Mouse (Mus musculus): ENCODE data around the gene Moap1. TPM values are rescaled to one million over a fixed set of nuclear protein-coding genes. Genes with fewer than 3 reads are reported as not detected.
A peak's percentile ranks its signal among the peaks of the same experiment; 100 is the strongest.

Gene Moap1
- total RNA-seq, 1 experiment, result 8.8 TPM

GRCm38 (mm10) chr12:102703111-102703412 lies 40.4 kb downstream of the Moap1 start:
- TF ChIP-seq ZC3H11A (IDR thresholded peaks at IDR 0.05; ENCODE audit: borderline replicate concordance, low read depth, low read length) (no peak), MAFK (IDR thresholded peaks at IDR 0.05; ENCODE audit: insufficient read depth, low read depth, low read length) (no peak), HCFC1 (IDR thresholded peaks at IDR 0.05; ENCODE audit: borderline replicate concordance, insufficient read depth, low read length) (no peak), ZNF384 (IDR thresholded peaks at IDR 0.05; ENCODE audit: low read depth, low read length) (no peak), CHD2 (IDR thresholded peaks at IDR 0.05; ENCODE audit: low read depth, low read length) (no peak)
- DNase-seq (ENCODE audit: low read depth, low spot score), result no peak
- in situ Hi-C loops (cut with MboI; ENCODE audit: low sequenced_read_pairs in 2 of 2, unreplicated experiment in 2 of 2), result no loop called here
- peaks cover 16 to 53% of the 10 kb centered on the region in 2 experiments for H3K4me1 ChIP-seq (ENCODE audit: control insufficient read depth in 2 of 2, insufficient read depth in 2 of 2, low read length in 2 of 2, poor library complexity in 1 of 2)
- H3K4me3 ChIP-seq (ENCODE audit: insufficient read depth in 1 of 2, low read depth in 1 of 2, low read length in 2 of 2, poor library complexity in 1 of 2, severe bottlenecking in 1 of 2), result peak overlapping the region; percentile 92 to 96
- H3K36me3 ChIP-seq (ENCODE audit: control insufficient read depth, insufficient read depth, low read length, poor library complexity, severe bottlenecking), result no peaks in the 10 kb centered on the region
- H3K27ac ChIP-seq (ENCODE audit: insufficient read depth, low read depth, low read length, poor library complexity, severe bottlenecking), result peak overlapping the region; percentile 48; the same call in 1 of the 2 replicates
- peak overlapping the region; percentile 78; the same call in 1 of the 2 replicates for H3K9ac ChIP-seq (ENCODE audit: insufficient read depth, low read depth, low read length, poor library complexity, severe bottlenecking)
- no peaks in the 10 kb centered on the region for H3K9me3 ChIP-seq (ENCODE audit: control insufficient read depth, insufficient read depth, low read depth, low read length)

- Histone ChIP-seq H3K36me3 (ENCODE audit: control insufficient read depth, insufficient read depth, low read length, poor library complexity, severe bottlenecking) (no peaks in the 10 kb centered on the region; the same call in 1 of the 2 replicates), H3K9me3 (ENCODE audit: control insufficient read depth, insufficient read depth, low read depth, low read length) (no peaks in the 10 kb centered on the region), H3K4me1 (ENCODE audit: control insufficient read depth in 2 of 2, insufficient read depth in 2 of 2, low read length in 2 of 2, poor library complexity in 1 of 2) (peaks cover 19 to 53% of the 10 kb centered on the region in 2 experiments), H3K27ac (ENCODE audit: insufficient read depth, low read depth, low read length, poor library complexity, severe bottlenecking) (peak overlapping the region; percentile 48; the same call in 1 of the 2 replicates), H3K4me3 (ENCODE audit: insufficient read depth in 1 of 2, low read depth in 1 of 2, low read length in 2 of 2, poor library complexity in 1 of 2, severe bottlenecking in 1 of 2) (peak overlapping the region; percentile 92 to 96), H3K9ac (ENCODE audit: insufficient read depth, low read depth, low read length, poor library complexity, severe bottlenecking) (peak overlapping the region; percentile 78; the same call in 1 of the 2 replicates)
- TF ChIP-seq CHD2 (IDR thresholded peaks at IDR 0.05; ENCODE audit: low read depth, low read length) (0 out of 2 replicates have a peak, but pooled peaks have one; percentile 9), HCFC1 (IDR thresholded peaks at IDR 0.05; ENCODE audit: borderline replicate concordance, insufficient read depth, low read length) (no peak), ZNF384 (IDR thresholded peaks at IDR 0.05; ENCODE audit: low read depth, low read length) (no peak)
- DNase-seq (ENCODE audit: low read depth, low spot score), result peak; percentile 92
- in situ Hi-C loops (cut with MboI; ENCODE audit: low sequenced_read_pairs in 2 of 2, unreplicated experiment in 2 of 2), result no loop called here
These were observed 40.9 kb downstream of the Moap1 start for GRCm38 (mm10) chr12:102702356-102703110.

GRCm38 (mm10) chr12:102701691-102702207 lies 41.7 kb downstream of the Moap1 start:
- H3K27ac ChIP-seq (ENCODE audit: insufficient read depth, low read depth, low read length, poor library complexity, severe bottlenecking), result no peak overlapping the region
- no peaks in the 10 kb centered on the region; the same call in 1 of the 2 replicates for H3K36me3 ChIP-seq (ENCODE audit: control insufficient read depth, insufficient read depth, low read length, poor library complexity, severe bottlenecking)
- no peak for TF ChIP-seq HCFC1 (IDR thresholded peaks at IDR 0.05; ENCODE audit: borderline replicate concordance, insufficient read depth, low read length)
- H3K9me3 ChIP-seq (ENCODE audit: control insufficient read depth, insufficient read depth, low read depth, low read length), result no peaks in the 10 kb centered on the region
- peaks cover 23 to 56% of the 10 kb centered on the region in 2 experiments for H3K4me1 ChIP-seq (ENCODE audit: control insufficient read depth in 2 of 2, insufficient read depth in 2 of 2, low read length in 2 of 2, poor library complexity in 1 of 2)
- no peak for DNase-seq (ENCODE audit: low read depth, low spot score)
- in situ Hi-C loops (cut with MboI; ENCODE audit: low sequenced_read_pairs in 2 of 2, unreplicated experiment in 2 of 2), result no loop called here
- no peak overlapping the region; the same call in 1 of the 2 replicates for H3K9ac ChIP-seq (ENCODE audit: insufficient read depth, low read depth, low read length, poor library complexity, severe bottlenecking)
- H3K4me3 ChIP-seq (ENCODE audit: insufficient read depth in 1 of 2, low read depth in 1 of 2, low read length in 2 of 2, poor library complexity in 1 of 2, severe bottlenecking in 1 of 2), result peak overlapping the region in 1 of 2 experiments; percentile 92; a peak in 1 of 4 replicates

GRCm38 (mm10) chr12:102700453-102700852 lies 43.0 kb downstream of the Moap1 start:
- in situ Hi-C loops (cut with MboI; ENCODE audit: low sequenced_read_pairs in 2 of 2, unreplicated experiment in 2 of 2), result no loop called here
- H3K27ac ChIP-seq (ENCODE audit: insufficient read depth, low read depth, low read length, poor library complexity, severe bottlenecking), result no peak overlapping the region

More at GRCm38 (mm10) chr12:102700453-102700852, 43.0 kb downstream of the Moap1 start:
- DNase-seq (ENCODE audit: low read depth, low spot score), result no peak
- no peak overlapping the region for H3K9ac ChIP-seq (ENCODE audit: insufficient read depth, low read depth, low read length, poor library complexity, severe bottlenecking)
- peaks cover 2% of the 10 kb centered on the region for H3K36me3 ChIP-seq (ENCODE audit: control insufficient read depth, insufficient read depth, low read length, poor library complexity, severe bottlenecking)
- no peaks in the 10 kb centered on the region for H3K9me3 ChIP-seq (ENCODE audit: control insufficient read depth, insufficient read depth, low read depth, low read length)
- no peak for TF ChIP-seq HCFC1 (IDR thresholded peaks at IDR 0.05; ENCODE audit: borderline replicate concordance, insufficient read depth, low read length)
- no peak for TF ChIP-seq ZNF384 (IDR thresholded peaks at IDR 0.05; ENCODE audit: low read depth, low read length)
- TF ChIP-seq CHD2 (IDR thresholded peaks at IDR 0.05; ENCODE audit: low read depth, low read length), result no peak
- no peak for TF ChIP-seq MAFK (IDR thresholded peaks at IDR 0.05; ENCODE audit: insufficient read depth, low read depth, low read length)
- no peak for TF ChIP-seq ZC3H11A (IDR thresholded peaks at IDR 0.05; ENCODE audit: borderline replicate concordance, low read depth, low read length)
- H3K4me1 ChIP-seq (ENCODE audit: control insufficient read depth in 2 of 2, insufficient read depth in 2 of 2, low read length in 2 of 2, poor library complexity in 1 of 2), result peaks cover 32 to 61% of the 10 kb centered on the region in 2 experiments
- H3K4me3 ChIP-seq (ENCODE audit: insufficient read depth in 1 of 2, low read depth in 1 of 2, low read length in 2 of 2, poor library complexity in 1 of 2, severe bottlenecking in 1 of 2), result no peak overlapping the region
